Mouse (Mus musculus) neural tube, embryonic 13.5 days (tissue): Measurements from ENCODE around the gene Mansc1. TPM values are rescaled to one million over a fixed set of nuclear protein-coding genes. Genes with fewer than 3 reads are reported as not detected.

ENCODE experiments used
- polyA plus RNA-seq: library from polyadenylated mRNA; unstranded; fragments of >200 nt; fragmentation: Nextera tagmentation; extraction: Ambion mirVana; gene quantifications from 2 replicates; pipeline ENCODE4 v1.2.1, GENCODE M21; 2015

Gene Mansc1
- polyA plus RNA-seq, 1 experiment from 2014 or later: 1.5 TPM

Other genes with a start within 250 kb of the Mansc1 start
- not detected in 2 replicates for gene Bcl2l14, start 236.2 kb downstream of the Mansc1 start, polyA plus RNA-seq
- gene Lrp6, start 65.5 kb downstream of the Mansc1 start, polyA plus RNA-seq: 20.8 and 24.5 TPM in 2 replicates
- 47.5 and 48.1 TPM in 2 replicates for gene Borcs5, start 7.0 kb upstream of the Mansc1 start, polyA plus RNA-seq
- gene Dusp16, start 160.1 kb upstream of the Mansc1 start, polyA plus RNA-seq: 6.0 and 7.0 TPM in 2 replicates
- gene Crebl2, start 197.7 kb upstream of the Mansc1 start, polyA plus RNA-seq: 3.5 and 4.1 TPM in 2 replicates